Mouse (Mus musculus) MEL (cell line): ENCODE data around the gene Map3k20. TPM values are rescaled to one million over a fixed set of nuclear protein-coding genes. Genes with fewer than 3 reads are reported as not detected.
A peak's percentile ranks its signal among the peaks of the same experiment; 100 is the strongest.

Experiments
- DNase-seq: peaks from one replicate; pipeline ENCODE4 v3.0.0; 2011; ENCODE audit warnings: low read depth, low spot score
- H3K27ac ChIP-seq: 2 replicates; pipeline ENCODE4 v1.5.1; 2012; ENCODE audit warnings: low read depth, mild to moderate bottlenecking, control low read depth, low read length, moderate library complexity; ENCODE audit not compliant: control insufficient read depth
- H3K27me3 ChIP-seq, 2 experiments: fragments of 150-350 bp in 1 of 2; sonication (generic) in 1 of 2; 2 replicates each; pipeline ENCODE4 v1.6.1; 2012; ENCODE audit warnings: low read length in 2 of 2, mild to moderate bottlenecking in 2 of 2, improper control_type of control experiment in 1 of 2, moderate library complexity in 1 of 2; ENCODE audit not compliant: insufficient read depth in 2 of 2, control insufficient read depth in 1 of 2
- H3K36me3 ChIP-seq, 2 experiments: 2 replicates each; pipeline ENCODE4 v1.6.1; 2012 to 2014; ENCODE audit warnings: low read length in 2 of 2, improper control_type of control experiment in 1 of 2, inconsistent platforms in 1 of 2, mild to moderate bottlenecking in 1 of 2; ENCODE audit not compliant: insufficient read depth in 2 of 2, control insufficient read depth in 1 of 2
- H3K4me1 ChIP-seq, 2 experiments: fragments of 150-350 bp in 1 of 2; sonication (generic) in 1 of 2; 2 replicates each; pipeline ENCODE4 v1.6.1; 2012; ENCODE audit warnings: low read length in 2 of 2, improper control_type of control experiment in 1 of 2, mild to moderate bottlenecking in 1 of 2; ENCODE audit not compliant: insufficient read depth in 2 of 2, control insufficient read depth in 1 of 2
- H3K4me3 ChIP-seq, 2 experiments: fragments of 150-350 bp in 1 of 2; sonication (generic) in 1 of 2; 2 replicates each; pipeline ENCODE4 v1.5.1; 2012; ENCODE audit warnings: low read depth in 2 of 2, low read length in 2 of 2, mild to moderate bottlenecking in 2 of 2, moderate library complexity in 2 of 2, control low read depth in 1 of 2, improper control_type of control experiment in 1 of 2; ENCODE audit not compliant: control insufficient read depth in 1 of 2, insufficient read depth in 1 of 2
- H3K79me2 ChIP-seq: 2 replicates; pipeline ENCODE4 v1.6.1; 2012; ENCODE audit warnings: mild to moderate bottlenecking, low read length, moderate library complexity; ENCODE audit not compliant: control insufficient read depth, poor library complexity, insufficient read depth
- H3K9ac ChIP-seq: 2 replicates; pipeline ENCODE4 v1.6.1; 2012; ENCODE audit warnings: low read depth, mild to moderate bottlenecking, control low read depth, low read length, moderate library complexity; ENCODE audit not compliant: control insufficient read depth, poor library complexity, severe bottlenecking
- H3K9me3 ChIP-seq: fragments of 150-350 bp; sonication (generic); replicated peaks from 2 replicates; pipeline ENCODE4 v1.6.1; 2012; ENCODE audit warnings: mild to moderate bottlenecking, low read length, improper control_type of control experiment, moderate library complexity; ENCODE audit not compliant: insufficient read depth
- CTCF ChIP-seq, 3 experiments: IDR thresholded peaks in 2 of 3; conservative IDR thresholded peaks in 1 of 3; 2 replicates each; pipeline ENCODE4 v1.5.1; 2011 to 2012; ENCODE audit warnings: low read length in 3 of 3, low read depth in 2 of 3, mild to moderate bottlenecking in 2 of 3, improper control_type of control experiment in 1 of 3, inconsistent platforms in 1 of 3, mixed read lengths in 1 of 3, moderate library complexity in 1 of 3; ENCODE audit not compliant: control insufficient read depth in 1 of 3, insufficient read depth in 1 of 3, poor library complexity in 1 of 3, severe bottlenecking in 1 of 3
- ETS1 ChIP-seq: IDR thresholded peaks from 2 replicates; pipeline ENCODE4 v1.6.1; 2012; ENCODE audit warnings: low read depth, mild to moderate bottlenecking, inconsistent platforms, low read length, improper control_type of control experiment, moderate library complexity
- GABPA ChIP-seq: IDR thresholded peaks from 2 replicates; pipeline ENCODE4 v1.6.1; 2012; ENCODE audit warnings: low read depth, mild to moderate bottlenecking, inconsistent platforms, low read length, improper control_type of control experiment, moderate library complexity
- GATA1 ChIP-seq: IDR thresholded peaks from 2 replicates; pipeline ENCODE4 v1.6.1; 2011; ENCODE audit warnings: low read depth, low read length, improper control_type of control experiment
- HCFC1 ChIP-seq: IDR thresholded peaks from 2 replicates; pipeline ENCODE4 v1.6.1; 2012; ENCODE audit warnings: low read depth, mild to moderate bottlenecking, inconsistent platforms, low read length, improper control_type of control experiment, moderate library complexity
- KAT2A ChIP-seq: conservative IDR thresholded peaks from 2 replicates; pipeline ENCODE4 v1.6.1; 2012; ENCODE audit warnings: low read depth, low read length, improper control_type of control experiment, inconsistent platforms
- MAX ChIP-seq: IDR thresholded peaks from 2 replicates; pipeline ENCODE4 v1.6.1; 2011; ENCODE audit warnings: low read length, improper control_type of control experiment
- MEF2A ChIP-seq: IDR thresholded peaks from 2 replicates; pipeline ENCODE4 v1.6.1; 2014; ENCODE audit warnings: low read depth, mild to moderate bottlenecking, inconsistent platforms, low read length, improper control_type of control experiment; ENCODE audit not compliant: poor library complexity, insufficient replicate concordance, severe bottlenecking; ENCODE audit errors: extremely low read depth
- MYB ChIP-seq: IDR thresholded peaks from 2 replicates; pipeline ENCODE4 v1.6.1; 2011; ENCODE audit warnings: mild to moderate bottlenecking, low read depth, low read length, improper control_type of control experiment
- NELFE ChIP-seq: IDR thresholded peaks from 2 replicates; pipeline ENCODE4 v1.6.1; 2011; ENCODE audit warnings: low read depth, low read length, improper control_type of control experiment
- POLR2AphosphoS2 ChIP-seq: IDR thresholded peaks from 2 replicates; pipeline ENCODE4 v1.6.1; 2011; ENCODE audit warnings: low read length, improper control_type of control experiment
- POLR2AphosphoS5 ChIP-seq: IDR thresholded peaks from 2 replicates; pipeline ENCODE4 v1.6.1; 2012; ENCODE audit warnings: low read depth, borderline replicate concordance, mild to moderate bottlenecking, inconsistent platforms, low read length, moderate library complexity, mixed read lengths
- TBP ChIP-seq: IDR thresholded peaks from 2 replicates; pipeline ENCODE4 v1.8.0; 2011; ENCODE audit warnings: low read depth, low read length, improper control_type of control experiment
- USF1 ChIP-seq: IDR thresholded peaks from 2 replicates; pipeline ENCODE4 v1.6.1; 2014; ENCODE audit warnings: low read depth, mild to moderate bottlenecking, inconsistent platforms, low read length, improper control_type of control experiment, moderate library complexity
- USF2 ChIP-seq, 2 experiments: IDR thresholded peaks; 2 replicates each; pipeline ENCODE4 v1.6.1; 2011 to 2012; ENCODE audit warnings: improper control_type of control experiment in 2 of 2, low read length in 2 of 2, borderline replicate concordance in 1 of 2, inconsistent platforms in 1 of 2, low read depth in 1 of 2, mild to moderate bottlenecking in 1 of 2; ENCODE audit not compliant: insufficient read depth in 1 of 2
- ZC3H11A ChIP-seq: IDR thresholded peaks from 2 replicates; pipeline ENCODE4 v1.6.1; 2012; ENCODE audit warnings: low read depth, mild to moderate bottlenecking, inconsistent platforms, low read length, improper control_type of control experiment
- ZMIZ1 ChIP-seq: IDR thresholded peaks from 2 replicates; pipeline ENCODE4 v1.6.1; 2012; ENCODE audit warnings: low read depth, mild to moderate bottlenecking, inconsistent platforms, low read length, improper control_type of control experiment, moderate library complexity
- polyA plus RNA-seq, 2 experiments: library from polyadenylated mRNA; stranded (reverse) in 1 of 2; unstranded in 1 of 2; fragments of >175 nt in 1 of 2; fragments of >200 nt in 1 of 2; gene quantifications; 2 replicates each; pipeline versions ENCODE4 v1.2.1 to v1.2.4; 2012; ENCODE audit warnings: low replicate concordance in 2 of 2, low read depth in 1 of 2; ENCODE audit not compliant: insufficient read length in 2 of 2, insufficient read depth in 1 of 2, missing spikeins in 1 of 2
- total RNA-seq: library from RNA; depleted of rRNA; stranded (reverse); fragments of 300-350 nt; gene quantifications from 2 replicates; pipeline ENCODE4 v1.2.3, GENCODE M21; 2012

Map3k20 gene
- total and polyA plus RNA-seq, 3 experiments: 7.4 to 9.6 TPM; not detected in 1

- Histone ChIP-seq H3K4me1 (no peaks in the 10 kb centered on the region; a peak in 1 of 4 replicates), H3K4me3 (no peak overlapping the region)
Measured at GRCm38 (mm10) chr2:72333210-72333609, 47.8 kb downstream of the Map3k20 start.

GRCm38 (mm10) chr2:72336840-72337239 lies 51.4 kb downstream of the Map3k20 start:
- no peaks in the 10 kb centered on the region for H3K36me3 ChIP-seq
- H3K27me3 ChIP-seq: no peaks in the 10 kb centered on the region
- no peaks in the 10 kb centered on the region; a peak in 1 of 4 replicates for H3K4me1 ChIP-seq
- no peaks in the 10 kb centered on the region for H3K9me3 ChIP-seq
- no peaks in the 10 kb centered on the region for H3K79me2 ChIP-seq
- TF ChIP-seq MAX (no peak), USF1 (peak; percentile 26; the same call in 1 of the 2 replicates)
- DNase-seq: peak; percentile 8
- H3K9ac ChIP-seq: no peak overlapping the region
- H3K27ac ChIP-seq: no peak overlapping the region
- H3K4me3 ChIP-seq: no peak overlapping the region

More at GRCm38 (mm10) chr2:72333210-72333609, 47.8 kb downstream of the Map3k20 start:
- Histone ChIP-seq H3K27me3 (no peaks in the 10 kb centered on the region), H3K9me3 (no peaks in the 10 kb centered on the region), H3K9ac (no peak overlapping the region), H3K27ac (no peak overlapping the region), H3K36me3 (no peaks in the 10 kb centered on the region), H3K79me2 (no peaks in the 10 kb centered on the region)
- DNase-seq: no peak
- TF ChIP-seq ETS1 (no peak), MYB (no peak), ZMIZ1 (no peak), HCFC1 (no peak), MAX (no peak), NELFE (no peak), POLR2AphosphoS2 (no peak)

GRCm38 (mm10) chr2:72345281-72345680 lies 59.8 kb downstream of the Map3k20 start:
- no peak for TF ChIP-seq TBP
- TF ChIP-seq ZC3H11A: no peak
- TF ChIP-seq MEF2A: no peak
- no peak for TF ChIP-seq CTCF (IDR thresholded peaks at IDR 0.05 in 2 of 3, conservative IDR thresholded peaks at IDR 0.05 in 1 of 3; ENCODE audit: control insufficient read depth in 1 of 3, insufficient read depth in 1 of 3, low read depth in 2 of 3, low read length in 3 of 3, poor library complexity in 1 of 3, severe bottlenecking in 1 of 3)
- TF ChIP-seq GATA1: no peak
- TF ChIP-seq POLR2AphosphoS5: no peak
- no peak for TF ChIP-seq USF2 (IDR thresholded peaks at IDR 0.05; ENCODE audit: borderline replicate concordance in 1 of 2, insufficient read depth in 1 of 2, low read depth in 1 of 2, low read length in 2 of 2)
- TF ChIP-seq KAT2A: no peak
- no peak for TF ChIP-seq ZMIZ1
- no peak for TF ChIP-seq GABPA
- H3K9me3 ChIP-seq: no peaks in the 10 kb centered on the region
- DNase-seq: no peak
- no peak overlapping the region for H3K4me3 ChIP-seq
- no peaks in the 10 kb centered on the region for H3K4me1 ChIP-seq
- no peaks in the 10 kb centered on the region for H3K79me2 ChIP-seq
- H3K27me3 ChIP-seq: no peaks in the 10 kb centered on the region
- H3K9ac ChIP-seq: no peak overlapping the region
- no peak overlapping the region for H3K27ac ChIP-seq
- no peaks in the 10 kb centered on the region for H3K36me3 ChIP-seq
